Mouse (Mus musculus): ENCODE results near the gene Zfp579.

- no peak for TF ChIP-seq E2F4 (IDR thresholded peaks at IDR 0.05; ENCODE audit: insufficient read depth)
- TF ChIP-seq MYOG (IDR thresholded peaks at IDR 0.05; ENCODE audit: control insufficient read depth in 1 of 3, insufficient read depth in 1 of 3, insufficient read length in 2 of 3, low read depth in 2 of 3): no peak
These were observed 34.0 kb upstream of the Zfp579 start for GRCm38 (mm10) chr7:5029946-5030345.
